Mouse (Mus musculus) liver, embryonic 16.5 days (tissue): Measurements from ENCODE around the gene Midn. TPM values are rescaled to one million over a fixed set of nuclear protein-coding genes. Genes with fewer than 3 reads are reported as not detected.

ENCODE experiments used
- ATAC-seq: fragments of 200-750 bp; cut with Nextera tagmentation; 2 replicates; pipeline ENCODE4 v1.8.0; 2017; ENCODE audit warnings: low read depth, mild to moderate bottlenecking, moderate number of reproducible peaks, moderate library complexity
- H3K27ac ChIP-seq: fragments of 300-500 bp; sonication (generic); 2 replicates; pipeline ENCODE4 v1.5.1; 2014; ENCODE audit warnings: mild to moderate bottlenecking, low read length
- H3K27me3 ChIP-seq: fragments of 300-500 bp; sonication (generic); 2 replicates; pipeline ENCODE4 v1.6.1; 2014; ENCODE audit warnings: low read depth, low read length, mixed read lengths; ENCODE audit not compliant: control insufficient read depth, insufficient read depth
- H3K36me3 ChIP-seq: fragments of 300-500 bp; sonication (generic); 2 replicates; pipeline ENCODE4 v1.6.1; 2014; ENCODE audit warnings: mild to moderate bottlenecking; ENCODE audit not compliant: control insufficient read depth, insufficient read depth
- H3K4me1 ChIP-seq: fragments of 300-500 bp; sonication (generic); 2 replicates; pipeline ENCODE4 v1.6.1; 2014; ENCODE audit warnings: low read depth, low read length, mixed read lengths; ENCODE audit not compliant: control insufficient read depth
- H3K4me2 ChIP-seq: fragments of 300-500 bp; sonication (generic); 2 replicates; pipeline ENCODE4 v1.6.1; 2014; ENCODE audit warnings: low read depth, low read length, mixed read lengths
- H3K4me3 ChIP-seq: fragments of 300-500 bp; sonication (generic); 2 replicates; pipeline ENCODE4 v1.5.1; 2014; ENCODE audit warnings: low read depth, mild to moderate bottlenecking, low read length
- H3K9ac ChIP-seq: fragments of 300-500 bp; sonication (generic); 2 replicates; pipeline ENCODE4 v1.6.1; 2014; ENCODE audit warnings: low read depth, low read length
- H3K9me3 ChIP-seq: fragments of 300-500 bp; sonication (generic); replicated peaks from 2 replicates; pipeline ENCODE4 v1.6.1; 2016; ENCODE audit warnings: low read length; ENCODE audit not compliant: control insufficient read depth
- WGBS: fragments of 180-500 bp; shearing (Covaris S2); extraction: QIAGEN DNeasy Blood & Tissue Kit; methylation state at CpG from one replicate; pipeline ENCODE4 v1.1.7; 2014; ENCODE audit not compliant: insufficient replicate concordance; 5-methylcytosine and 5-hydroxymethylcytosine counted together
- polyA plus RNA-seq: library from polyadenylated mRNA; unstranded; fragments of >200 nt; fragmentation: Nextera tagmentation; extraction: Ambion mirVana; gene quantifications from 2 replicates; pipeline ENCODE4 v1.2.1, GENCODE M21; 2015

Midn gene
- polyA plus RNA-seq, 1 experiment from 2014 or later, result 2.6 TPM

- Histone ChIP-seq H3K9me3 (no peaks in the 10 kb centered on the region), H3K27me3 (no peaks in the 10 kb centered on the region), H3K4me2 (peak overlapping the region; percentile 98), H3K4me1 (peaks cover 85% of the 10 kb centered on the region), H3K27ac (peak overlapping the region; percentile 99), H3K9ac (peak overlapping the region; percentile 88), H3K4me3 (peak overlapping the region; percentile 93), H3K36me3 (peaks cover 30% of the 10 kb centered on the region)
- WGBS, result under 1% methylated on average over 60 of the region's 71 CpGs
- no peak for ATAC-seq
Measured at GRCm38 (mm10) chr10:80150226-80151210, 2.4 kb downstream of the Midn start.

DNA sequence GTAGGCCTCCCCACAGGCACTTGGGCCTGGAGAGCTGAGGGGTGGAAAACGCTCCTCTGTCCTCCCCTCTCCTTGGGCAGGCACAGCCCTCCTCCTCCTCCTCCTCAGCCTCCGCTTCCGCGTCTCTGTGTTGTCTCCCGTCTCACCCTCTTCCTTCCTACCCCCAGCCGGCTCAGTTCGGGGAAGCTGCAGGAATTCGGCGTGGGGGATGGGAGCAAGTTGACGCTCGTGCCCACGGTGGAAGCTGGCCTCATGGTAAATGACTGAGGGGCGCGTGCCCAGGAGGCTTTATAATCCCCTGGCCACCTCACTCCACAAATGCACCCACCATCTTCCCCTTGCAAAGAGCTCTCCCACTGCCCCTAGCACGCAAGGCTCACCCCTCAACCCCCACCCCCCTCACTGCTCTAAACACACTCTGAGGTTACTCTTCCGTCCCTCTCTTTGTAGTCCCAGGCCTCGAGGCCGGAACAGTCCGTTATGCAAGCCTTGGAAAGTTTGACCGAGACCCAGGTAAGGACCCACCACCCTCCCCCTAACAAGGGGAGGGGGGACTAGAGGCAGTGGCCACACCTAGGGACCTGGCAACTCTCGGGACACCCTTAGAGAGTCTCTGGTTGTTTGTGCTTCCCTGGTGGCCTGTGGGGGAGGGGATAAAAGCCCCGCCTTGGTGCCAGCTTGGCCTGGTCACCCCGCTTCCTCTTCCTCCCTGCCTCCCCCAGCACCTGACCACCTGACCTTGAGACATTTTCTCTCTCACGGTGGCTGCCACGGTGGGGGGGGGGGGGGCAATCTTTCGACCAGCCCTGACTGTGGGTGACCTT is 3.4 kb downstream of the Midn start:
- H3K9me3 ChIP-seq, result no peaks in the 10 kb centered on the region
- H3K4me1 ChIP-seq, result peaks cover 85% of the 10 kb centered on the region
- H3K36me3 ChIP-seq, result peaks cover 40% of the 10 kb centered on the region
- 4% methylated on average over 26 of the region's 26 CpGs for WGBS
- H3K9ac ChIP-seq, result peak overlapping the region; percentile 88
- H3K27me3 ChIP-seq, result no peaks in the 10 kb centered on the region
- H3K27ac ChIP-seq, result peak overlapping the region; percentile 99
- H3K4me2 ChIP-seq, result peak overlapping the region; percentile 98
- ATAC-seq, result no peak
- H3K4me3 ChIP-seq, result peak overlapping the region; percentile 93

DNA sequence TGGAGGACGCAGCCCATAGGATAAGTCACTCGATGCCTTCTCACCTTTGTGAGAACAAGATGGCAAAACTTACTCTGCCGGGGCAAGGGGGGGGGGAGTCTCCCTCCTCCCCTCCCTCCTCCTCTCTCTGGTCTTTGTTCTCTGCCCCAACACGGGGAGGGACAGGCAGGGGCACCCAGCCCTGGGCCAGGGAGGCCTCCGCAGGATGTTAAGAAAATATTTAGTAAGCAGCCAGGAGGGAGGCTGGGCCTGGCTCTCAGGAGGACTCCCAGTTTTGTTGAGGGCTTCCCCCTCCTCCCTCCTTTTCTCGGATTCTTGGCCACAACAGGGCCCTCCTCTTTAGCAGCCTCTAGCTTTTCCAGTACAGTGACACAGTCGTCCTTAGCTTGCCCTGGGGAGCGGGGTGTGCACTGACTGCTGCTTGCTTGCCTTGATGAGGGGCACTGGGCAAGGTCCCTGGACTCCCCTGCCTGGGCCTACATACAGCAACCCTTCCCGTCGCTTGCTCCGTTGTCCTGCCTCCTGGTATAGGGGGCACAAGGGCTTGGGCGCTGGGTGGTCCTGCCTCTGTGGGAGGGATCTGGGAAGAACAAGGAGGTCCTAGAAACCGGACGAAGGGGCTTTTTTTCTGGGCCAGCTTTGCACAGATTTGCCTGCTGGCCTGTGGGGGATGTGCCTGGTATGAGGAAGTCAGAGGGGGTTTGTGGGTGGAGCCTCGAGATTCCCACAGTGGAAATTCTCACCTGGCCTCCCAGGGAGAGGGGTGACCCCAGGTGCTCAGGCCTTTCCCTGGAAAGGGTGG is 4.2 kb downstream of the Midn start:
- ATAC-seq, result no peak
- Histone ChIP-seq H3K4me1 (peaks cover 83% of the 10 kb centered on the region), H3K9me3 (no peaks in the 10 kb centered on the region), H3K36me3 (peaks cover 48% of the 10 kb centered on the region), H3K4me3 (peak overlapping the region; percentile 93), H3K27me3 (no peaks in the 10 kb centered on the region), H3K27ac (peak overlapping the region; percentile 99), H3K4me2 (peak overlapping the region; percentile 98), H3K9ac (peak overlapping the region; percentile 88)
- WGBS, result 39% methylated on average over 14 of the region's 15 CpGs

GRCm38 (mm10) chr10:80152873-80153260 is 4.8 kb downstream of the Midn start:
- peak overlapping the region; percentile 99 for H3K27ac ChIP-seq

DNA sequence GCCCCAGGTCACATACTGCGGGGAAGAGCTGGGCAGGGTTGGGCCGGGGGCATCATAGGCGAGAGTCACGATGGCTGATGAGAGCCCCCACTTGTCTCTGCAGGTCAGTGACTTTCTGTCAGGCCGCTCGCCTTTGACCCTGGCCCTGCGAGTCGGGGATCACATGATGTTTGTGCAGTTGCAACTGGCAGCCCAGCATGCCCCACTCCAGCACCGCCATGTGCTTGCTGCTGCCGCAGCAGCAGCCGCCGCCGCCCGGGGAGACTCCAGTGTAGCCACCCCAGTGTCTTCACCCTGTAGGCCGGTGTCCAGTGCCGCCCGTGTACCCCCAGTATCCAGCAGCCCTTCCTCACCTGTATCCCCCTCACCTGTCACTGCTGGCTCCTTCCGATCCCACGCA is 5.6 kb downstream of the Midn start:
- peak overlapping the region; percentile 98; the same call in 1 of the 2 replicates for H3K4me2 ChIP-seq
- H3K36me3 ChIP-seq, result peaks cover 51% of the 10 kb centered on the region
- no peak for ATAC-seq
- H3K9ac ChIP-seq, result peak overlapping the region; percentile 26; the same call in 1 of the 2 replicates
- no peaks in the 10 kb centered on the region for H3K9me3 ChIP-seq
- H3K4me3 ChIP-seq, result peak overlapping the region; percentile 16; the same call in 1 of the 2 replicates
- 86% methylated on average over 19 of the region's 19 CpGs for WGBS
- H3K4me1 ChIP-seq, result peaks cover 86% of the 10 kb centered on the region
- H3K27ac ChIP-seq, result peak overlapping the region; percentile 99
- no peaks in the 10 kb centered on the region for H3K27me3 ChIP-seq

More at GRCm38 (mm10) chr10:80152873-80153260, 4.8 kb downstream of the Midn start:
- WGBS, result 49% methylated on average over 3 of the region's 3 CpGs
- no peaks in the 10 kb centered on the region for H3K9me3 ChIP-seq
- no peaks in the 10 kb centered on the region for H3K27me3 ChIP-seq
- H3K9ac ChIP-seq, result peak overlapping the region; percentile 88; the same call in 1 of the 2 replicates
- peak overlapping the region; percentile 93 for H3K4me3 ChIP-seq
- H3K4me2 ChIP-seq, result peak overlapping the region; percentile 98
- peaks cover 83% of the 10 kb centered on the region for H3K4me1 ChIP-seq
- peaks cover 51% of the 10 kb centered on the region for H3K36me3 ChIP-seq
- ATAC-seq, result no peak

GRCm38 (mm10) chr10:80154384-80154783 is 6.3 kb downstream of the Midn start:
- Histone ChIP-seq H3K4me2 (no peak overlapping the region), H3K36me3 (peaks cover 51% of the 10 kb centered on the region), H3K27ac (no peak overlapping the region), H3K9ac (no peak overlapping the region), H3K4me3 (no peak overlapping the region), H3K27me3 (no peaks in the 10 kb centered on the region), H3K9me3 (no peaks in the 10 kb centered on the region), H3K4me1 (peaks cover 92% of the 10 kb centered on the region)
- 81% methylated on average over 7 of the region's 7 CpGs for WGBS
- no peak for ATAC-seq

- no peak for ATAC-seq
- H3K4me1 ChIP-seq, result peaks cover 93% of the 10 kb centered on the region
Measured at GRCm38 (mm10) chr10:80155277-80155676, 7.2 kb downstream of the Midn start.

DNA sequence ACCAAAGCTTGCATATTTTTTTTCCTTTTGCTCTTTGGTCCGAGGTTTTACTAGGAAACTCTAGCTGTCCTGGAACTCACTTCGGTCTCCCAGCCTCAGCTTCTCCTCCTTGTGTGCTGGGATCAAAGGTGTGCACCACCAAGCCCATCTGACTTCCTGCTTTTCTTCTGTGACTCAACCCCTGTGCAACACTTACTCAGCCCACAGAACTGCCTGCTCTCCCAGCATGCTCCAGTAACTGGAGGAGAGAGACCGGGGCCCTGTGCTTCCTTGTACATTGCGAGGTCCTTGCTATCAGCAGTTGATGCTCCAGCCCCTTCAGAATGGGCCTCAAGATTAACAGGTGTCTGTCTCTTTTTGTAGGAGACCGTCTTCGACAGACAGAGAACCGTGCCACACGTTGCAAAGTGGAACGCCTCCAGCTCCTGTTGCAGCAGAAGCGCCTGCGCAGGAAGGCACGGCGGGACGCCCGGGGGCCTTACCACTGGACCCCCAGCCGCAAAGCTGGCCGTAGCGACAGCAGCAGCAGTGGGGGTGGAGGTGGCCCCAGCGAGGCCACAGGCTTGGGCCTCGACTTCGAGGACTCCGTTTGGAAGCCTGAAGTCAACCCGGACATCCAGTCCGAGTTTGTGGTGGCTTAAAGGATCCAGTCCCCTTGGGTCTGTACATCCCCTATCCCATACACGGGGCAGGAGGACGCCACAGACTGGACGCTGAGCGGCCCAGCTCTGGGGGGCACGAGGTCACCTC is 8.1 kb downstream of the Midn start:
- peaks cover 51% of the 10 kb centered on the region for H3K36me3 ChIP-seq
- no peaks in the 10 kb centered on the region for H3K27me3 ChIP-seq
- no peak overlapping the region for H3K9ac ChIP-seq
- ATAC-seq, result no peak
- no peak overlapping the region for H3K4me3 ChIP-seq
- 0 out of 2 replicates have a peak overlapping the region, but pooled peaks have one; percentile 10 for H3K27ac ChIP-seq
- H3K4me2 ChIP-seq, result no peak overlapping the region
- H3K9me3 ChIP-seq, result no peaks in the 10 kb centered on the region
- H3K4me1 ChIP-seq, result peaks cover 93% of the 10 kb centered on the region
- 78% methylated on average over 29 of the region's 29 CpGs for WGBS

More at GRCm38 (mm10) chr10:80155277-80155676, 7.2 kb downstream of the Midn start:
- Histone ChIP-seq H3K4me3 (no peak overlapping the region), H3K9me3 (no peaks in the 10 kb centered on the region), H3K27ac (no peak overlapping the region), H3K4me2 (no peak overlapping the region), H3K27me3 (no peaks in the 10 kb centered on the region), H3K9ac (no peak overlapping the region), H3K36me3 (peaks cover 51% of the 10 kb centered on the region)
- WGBS, result 79% methylated on average over 1 of the region's 1 CpGs
